Mouse (Mus musculus) limb, embryonic 12.5 days (tissue): ENCODE measurements around the gene Bace1. TPM values are rescaled to one million over a fixed set of nuclear protein-coding genes. Genes with fewer than 3 reads are reported as not detected.
"Not testable (repeated sequence)": the region's sequence is repeated elsewhere in the genome, so short reads cannot be mapped to it uniquely, and the experiment has no call there.

ENCODE experiments used
- ATAC-seq: fragments of 200-750 bp; cut with Nextera tagmentation; 2 replicates; pipeline ENCODE4 v1.8.0; 2017; ENCODE audit warnings: low read depth, moderate TSS enrichment; ENCODE audit not compliant: insufficient number of reproducible peaks, insufficient read depth, low FRiP score, low TSS enrichment
- H3K27ac ChIP-seq: fragments of 300-500 bp; sonication (generic); 2 replicates; pipeline ENCODE4 v1.5.1; 2016; ENCODE audit warnings: mild to moderate bottlenecking, moderate library complexity
- H3K27me3 ChIP-seq: fragments of 300-500 bp; sonication (generic); 2 replicates; pipeline ENCODE4 v1.6.1; 2016; ENCODE audit warnings: mild to moderate bottlenecking, moderate library complexity
- H3K36me3 ChIP-seq: fragments of 300-500 bp; sonication (generic); 2 replicates; pipeline ENCODE4 v1.6.1; 2016; ENCODE audit warnings: mild to moderate bottlenecking, moderate library complexity
- H3K4me1 ChIP-seq: fragments of 300-500 bp; sonication (generic); replicated peaks from 2 replicates; pipeline ENCODE4 v1.6.1; 2016
- H3K4me2 ChIP-seq: fragments of 300-500 bp; sonication (generic); 2 replicates; pipeline ENCODE4 v1.6.1; 2016; ENCODE audit warnings: mild to moderate bottlenecking, moderate library complexity
- H3K4me3 ChIP-seq: fragments of 300-500 bp; sonication (generic); replicated peaks from 2 replicates; pipeline ENCODE4 v1.5.1; 2016; ENCODE audit warnings: mild to moderate bottlenecking
- H3K9ac ChIP-seq: fragments of 300-500 bp; sonication (generic); replicated peaks from 2 replicates; pipeline ENCODE4 v1.6.1; 2016; ENCODE audit warnings: mild to moderate bottlenecking, moderate library complexity
- H3K9me3 ChIP-seq: fragments of 300-500 bp; sonication (generic); 2 replicates; pipeline ENCODE4 v1.6.1; 2016; ENCODE audit warnings: mild to moderate bottlenecking, moderate library complexity
- WGBS: fragments of 180-500 bp; shearing (Covaris S2); methylation state at CpG from one replicate; pipeline ENCODE4 v1.1.7; 2016; 5-methylcytosine and 5-hydroxymethylcytosine counted together
- polyA plus RNA-seq: library from polyadenylated mRNA; unstranded; fragments of >200 nt; fragmentation: Nextera tagmentation; extraction: Ambion mirVana; gene quantifications from 2 replicates; pipeline ENCODE4 v1.2.1, GENCODE M21; 2016

Gene Bace1
- polyA plus RNA-seq, 1 experiment from 2014 or later, result 27.3 TPM

DNA sequence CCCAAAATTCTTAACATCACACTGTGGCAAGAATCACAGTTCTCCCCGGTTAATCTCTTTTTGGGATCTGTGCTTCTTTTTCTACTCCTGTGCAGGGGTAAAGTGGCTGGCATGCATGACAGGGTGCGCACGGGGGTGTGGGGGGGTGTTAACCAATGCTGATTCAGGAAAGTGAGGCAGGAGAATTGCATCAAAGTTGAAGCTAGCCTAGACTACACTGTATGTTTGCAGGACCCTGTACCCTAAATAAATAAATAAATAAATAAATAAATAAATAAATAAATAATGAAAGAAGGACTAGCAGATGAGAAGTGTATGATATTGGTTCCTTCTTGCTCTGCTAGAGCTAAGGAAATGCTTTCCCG is 329 bp upstream of the Bace1 start:
- ATAC-seq, result peak; percentile 13; the same call in 1 of the 2 replicates
- H3K27ac ChIP-seq, result no peak overlapping the region

DNA sequence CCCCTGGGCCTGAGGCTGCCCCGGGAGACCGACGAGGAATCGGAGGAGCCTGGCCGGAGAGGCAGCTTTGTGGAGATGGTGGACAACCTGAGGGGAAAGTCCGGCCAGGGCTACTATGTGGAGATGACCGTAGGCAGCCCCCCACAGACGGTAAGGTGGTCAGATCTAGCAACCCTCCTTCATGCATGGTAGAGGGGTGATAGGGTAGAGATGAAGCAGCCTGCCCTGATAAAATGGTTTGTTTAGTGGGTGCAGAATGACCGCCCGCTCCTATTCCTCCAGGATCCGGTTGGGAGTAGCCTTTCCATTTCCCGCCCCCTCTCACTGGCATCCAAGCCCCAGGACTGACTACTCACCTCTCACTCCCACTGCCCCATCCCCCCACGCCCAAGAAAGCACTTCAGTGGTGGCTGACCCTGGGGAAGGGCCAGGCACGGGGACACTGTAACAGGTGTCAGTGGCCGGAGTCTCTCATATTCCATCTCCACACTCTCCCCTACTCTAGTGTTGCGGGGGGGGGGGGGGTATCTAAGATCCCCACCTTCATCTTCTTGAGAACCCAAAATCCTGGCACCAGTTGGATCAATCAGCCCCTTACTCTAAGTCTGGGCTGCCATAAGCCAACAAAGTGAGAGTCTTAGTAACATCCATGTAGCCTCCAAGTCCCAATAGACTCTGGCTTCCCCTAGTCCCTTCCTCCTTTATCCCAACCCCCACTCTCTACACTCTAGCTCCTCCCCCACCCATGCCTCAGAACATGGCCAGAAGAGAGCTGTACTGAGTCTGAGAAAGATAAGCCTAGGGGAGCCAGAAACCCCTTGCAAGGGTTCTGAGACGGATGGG is 980 bp downstream of the Bace1 start:
- no peaks in the 10 kb centered on the region for H3K9me3 ChIP-seq
- peak overlapping the region; percentile 99 for H3K4me2 ChIP-seq
- peaks cover 24% of the 10 kb centered on the region for H3K4me1 ChIP-seq
- H3K27me3 ChIP-seq, result no peaks in the 10 kb centered on the region
- peak overlapping the region; percentile 83 for H3K4me3 ChIP-seq
- 14% methylated on average over 17 of the region's 17 CpGs for WGBS
- peak overlapping the region; percentile 87 for H3K9ac ChIP-seq
- ATAC-seq, result no peak
- H3K27ac ChIP-seq, result no peak overlapping the region
- H3K36me3 ChIP-seq, result no peaks in the 10 kb centered on the region

More for the DNA sequence above, 329 bp upstream of the Bace1 start:
- no peaks in the 10 kb centered on the region for H3K9me3 ChIP-seq
- no peaks in the 10 kb centered on the region for H3K36me3 ChIP-seq
- no peak overlapping the region for H3K9ac ChIP-seq
- peak overlapping the region; percentile 83 for H3K4me3 ChIP-seq
- no peaks in the 10 kb centered on the region for H3K27me3 ChIP-seq
- H3K4me1 ChIP-seq, result peaks cover 24% of the 10 kb centered on the region
- H3K4me2 ChIP-seq, result peak overlapping the region; percentile 99
- WGBS, result 21% methylated on average over 4 of the region's 4 CpGs

DNA sequence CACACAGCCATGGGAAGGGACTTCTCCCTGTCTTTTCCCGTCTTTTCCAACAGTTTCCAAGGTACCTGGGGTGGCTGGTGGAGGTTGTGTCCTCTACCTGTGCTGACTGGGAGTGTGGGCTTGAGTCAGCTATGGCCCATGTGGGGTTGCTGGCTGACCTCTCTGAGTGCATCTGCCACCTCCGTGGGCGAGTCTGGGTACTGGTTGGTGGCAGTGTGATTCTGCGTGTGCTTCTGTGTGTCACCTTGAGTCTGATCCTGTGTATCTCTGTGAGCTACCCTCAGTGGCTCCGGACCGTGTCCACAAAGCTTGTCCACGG is 1.6 kb downstream of the Bace1 start:
- Histone ChIP-seq H3K4me2 (peak overlapping the region; percentile 99), H3K4me1 (peaks cover 24% of the 10 kb centered on the region), H3K27me3 (no peaks in the 10 kb centered on the region), H3K36me3 (no peaks in the 10 kb centered on the region), H3K4me3 (peak overlapping the region; percentile 83), H3K9ac (peak overlapping the region; percentile 44; the same call in 1 of the 2 replicates), H3K9me3 (no peaks in the 10 kb centered on the region), H3K27ac (no peak overlapping the region)
- WGBS, result 79% methylated on average over 7 of the region's 7 CpGs
- ATAC-seq, result no peak

DNA sequence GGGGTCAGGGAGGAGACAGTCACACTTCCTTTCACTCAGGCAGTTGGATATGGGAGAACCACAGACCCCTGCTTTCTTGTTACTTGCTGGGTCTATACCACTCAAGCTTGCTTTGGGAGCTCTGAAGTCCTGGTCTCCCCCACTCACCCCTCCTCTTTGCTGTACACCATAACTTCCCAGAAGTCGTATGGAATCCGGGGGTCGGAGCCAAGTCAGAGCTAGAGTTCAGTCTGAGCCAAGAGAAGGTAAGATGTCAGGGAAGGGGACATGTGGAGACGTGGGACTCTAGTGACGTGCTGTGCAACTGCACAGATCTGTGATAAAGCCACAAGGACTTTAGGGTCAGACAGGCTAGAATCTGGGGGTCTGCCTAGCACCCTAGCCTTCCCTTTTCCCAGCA is 2.0 kb downstream of the Bace1 start:
- ATAC-seq, result no peak
- no peaks in the 10 kb centered on the region for H3K9me3 ChIP-seq
- no peaks in the 10 kb centered on the region for H3K36me3 ChIP-seq
- 0 out of 2 replicates have a peak overlapping the region, but pooled peaks have one; percentile 44 for H3K9ac ChIP-seq
- WGBS, result 78% methylated on average over 5 of the region's 5 CpGs
- H3K27me3 ChIP-seq, result no peaks in the 10 kb centered on the region
- peaks cover 24% of the 10 kb centered on the region for H3K4me1 ChIP-seq
- no peak overlapping the region for H3K4me3 ChIP-seq
- peak overlapping the region; percentile 99 for H3K4me2 ChIP-seq
- H3K27ac ChIP-seq, result no peak overlapping the region

DNA sequence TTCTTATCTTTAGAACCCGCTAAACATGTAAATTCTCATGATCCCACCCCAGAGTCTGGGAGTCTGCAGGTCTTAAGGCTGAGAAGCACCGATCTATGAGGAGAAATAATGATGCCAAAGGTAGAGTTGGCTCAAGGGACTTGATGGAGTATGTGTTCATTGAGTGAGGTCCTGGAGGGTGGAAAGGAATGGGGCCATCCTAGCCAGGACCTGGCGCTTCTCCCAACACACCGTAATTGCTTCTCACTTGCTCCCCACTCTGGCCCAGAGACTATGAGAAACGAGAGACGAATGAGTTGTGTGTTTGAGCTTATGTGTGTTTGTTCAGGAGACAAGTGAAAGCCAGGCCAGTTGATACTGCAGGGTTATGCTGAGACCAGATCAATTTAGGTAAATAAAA is 3.1 kb downstream of the Bace1 start:
- H3K9me3 ChIP-seq, result no peaks in the 10 kb centered on the region
- 88% methylated on average over 6 of the region's 6 CpGs for WGBS
- no peak for ATAC-seq
- no peaks in the 10 kb centered on the region for H3K36me3 ChIP-seq
- H3K27ac ChIP-seq, result no peak overlapping the region
- no peak overlapping the region for H3K9ac ChIP-seq
- no peaks in the 10 kb centered on the region for H3K27me3 ChIP-seq
- H3K4me1 ChIP-seq, result peaks cover 24% of the 10 kb centered on the region
- H3K4me2 ChIP-seq, result no peak overlapping the region
- H3K4me3 ChIP-seq, result no peak overlapping the region

DNA sequence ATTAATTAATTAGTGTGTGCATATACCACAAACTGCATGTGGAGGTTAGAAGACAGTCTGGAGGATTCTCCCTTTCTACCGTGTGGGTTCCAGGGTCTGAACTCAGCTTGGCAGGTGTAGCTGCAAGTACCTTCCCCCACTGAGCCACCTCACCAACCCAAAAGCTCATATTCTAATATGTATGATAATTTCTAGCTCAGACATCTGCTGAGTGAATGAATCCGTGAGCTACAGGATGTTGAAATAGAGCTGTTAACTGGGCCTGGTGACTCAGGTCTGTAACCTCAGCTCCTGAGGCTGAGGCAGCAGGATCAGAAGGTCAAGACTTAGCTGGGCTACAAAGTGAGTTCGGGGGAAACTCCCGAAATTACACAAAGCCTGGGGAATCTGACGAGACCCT is 4.6 kb downstream of the Bace1 start:
- 79% methylated on average over 5 of the region's 5 CpGs for WGBS
- Histone ChIP-seq H3K4me2 (no peak overlapping the region), H3K9me3 (no peaks in the 10 kb centered on the region), H3K27ac (no peak overlapping the region), H3K4me3 (no peak overlapping the region), H3K36me3 (no peaks in the 10 kb centered on the region), H3K4me1 (peaks cover 24% of the 10 kb centered on the region), H3K27me3 (no peaks in the 10 kb centered on the region), H3K9ac (no peak overlapping the region)
- ATAC-seq, result no peak

DNA sequence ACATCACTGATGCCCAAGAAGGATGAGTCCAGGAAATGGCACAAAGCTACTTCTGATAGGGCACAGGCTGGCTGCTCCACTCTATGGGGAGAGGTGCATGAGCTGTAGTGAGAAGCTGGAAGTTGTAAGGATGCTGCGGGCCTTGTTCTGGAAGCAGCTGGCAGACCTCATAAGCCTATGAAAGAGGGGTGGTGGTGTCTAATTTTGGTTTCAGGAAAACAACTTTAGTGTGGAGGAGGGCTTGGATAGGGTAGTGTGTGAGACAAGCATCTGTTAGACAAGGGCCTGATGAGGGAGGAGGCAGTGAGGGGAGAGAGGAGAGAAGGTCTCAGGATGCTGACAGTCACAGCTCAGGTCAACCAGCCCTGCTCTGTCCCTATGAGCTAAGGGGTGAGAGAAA is 5.4 kb downstream of the Bace1 start:
- no peak overlapping the region for H3K9ac ChIP-seq
- no peaks in the 10 kb centered on the region for H3K36me3 ChIP-seq
- H3K4me1 ChIP-seq, result peaks cover 24% of the 10 kb centered on the region
- H3K4me3 ChIP-seq, result no peak overlapping the region
- WGBS, result 97% methylated on average over 1 of the region's 1 CpGs
- no peak overlapping the region for H3K4me2 ChIP-seq
- H3K27me3 ChIP-seq, result no peaks in the 10 kb centered on the region
- H3K9me3 ChIP-seq, result no peaks in the 10 kb centered on the region
- no peak overlapping the region for H3K27ac ChIP-seq
- no peak for ATAC-seq

DNA sequence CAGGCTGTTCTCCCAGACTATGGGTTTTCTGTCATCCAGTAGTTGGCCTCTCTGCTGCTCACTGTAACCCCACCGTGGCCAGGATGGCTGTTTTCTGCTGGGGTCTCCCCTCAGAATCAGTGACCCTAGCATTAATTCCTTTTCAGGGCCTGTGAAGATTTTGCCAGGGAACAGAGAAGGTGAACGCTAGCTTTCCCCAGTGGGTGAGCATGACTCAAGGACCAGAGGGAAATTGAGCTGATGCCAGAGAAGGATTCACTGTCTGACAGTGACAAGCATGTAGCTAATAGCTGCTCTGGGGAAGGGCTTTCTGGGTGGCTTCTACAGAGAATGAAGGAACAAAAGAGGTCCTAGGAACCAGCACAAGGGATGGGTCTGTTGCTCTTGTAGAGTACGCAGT is 7.2 kb downstream of the Bace1 start:
- H3K9me3 ChIP-seq, result no peaks in the 10 kb centered on the region
- no peaks in the 10 kb centered on the region for H3K27me3 ChIP-seq
- H3K27ac ChIP-seq, result no peak overlapping the region
- H3K9ac ChIP-seq, result no peak overlapping the region
- H3K36me3 ChIP-seq, result no peaks in the 10 kb centered on the region
- 88% methylated on average over 3 of the region's 3 CpGs for WGBS
- H3K4me3 ChIP-seq, result no peak overlapping the region
- ATAC-seq, result no peak
- no peak overlapping the region for H3K4me2 ChIP-seq
- H3K4me1 ChIP-seq, result peaks cover 7% of the 10 kb centered on the region

DNA sequence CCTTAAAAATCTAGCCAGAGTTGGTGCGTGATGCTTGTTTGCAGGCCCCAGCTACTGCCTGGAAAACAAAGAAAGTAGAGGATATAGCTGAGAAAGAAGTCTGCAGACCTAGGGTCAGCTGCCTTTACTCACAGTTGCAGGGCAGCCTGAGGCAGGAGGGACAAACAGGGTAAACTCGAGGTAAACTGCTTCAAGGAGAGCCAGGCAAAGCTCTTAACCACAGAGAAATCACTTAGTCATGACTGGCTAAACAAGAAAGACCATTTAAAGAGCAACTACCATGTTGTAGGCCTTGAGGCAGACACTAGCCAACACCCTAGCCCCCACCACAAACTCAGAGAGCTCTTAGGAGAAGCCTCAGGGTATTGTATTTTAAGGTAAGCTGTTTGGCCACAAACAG is 7.8 kb downstream of the Bace1 start:
- 81% methylated on average over 2 of the region's 2 CpGs for WGBS
- not testable (repeated sequence) for ATAC-seq, H3K4me1 ChIP-seq

DNA sequence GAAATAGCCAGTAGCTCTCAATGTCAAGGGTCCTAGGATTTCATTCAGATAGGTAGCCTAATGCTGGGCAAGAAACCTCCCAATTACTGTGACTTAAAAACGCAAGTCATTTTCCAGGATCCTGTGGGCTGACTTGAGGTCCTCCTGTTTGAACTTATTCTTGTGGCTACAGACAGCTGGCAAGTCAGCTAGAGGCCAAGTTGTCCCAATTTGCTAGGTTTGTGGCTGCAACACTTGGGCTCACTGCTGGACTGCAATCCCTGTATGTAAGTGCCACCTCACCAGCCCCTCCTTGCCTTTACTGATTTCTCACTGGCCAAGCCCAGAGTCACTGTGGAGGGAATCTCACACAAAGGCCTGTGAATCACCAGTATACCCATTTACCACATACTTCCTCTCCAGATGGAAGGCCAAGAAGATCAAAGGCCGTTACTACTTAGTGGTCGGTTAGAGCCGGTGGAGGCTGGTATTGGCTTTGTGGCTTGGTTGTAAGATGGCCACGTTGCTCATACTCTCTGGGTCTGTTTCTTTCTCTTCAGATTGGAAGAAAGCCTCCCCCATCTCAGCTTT is 8.6 kb downstream of the Bace1 start:
- no peaks in the 10 kb centered on the region for H3K9me3 ChIP-seq
- no peaks in the 10 kb centered on the region for H3K36me3 ChIP-seq
- H3K27ac ChIP-seq, result no peak overlapping the region
- no peaks in the 10 kb centered on the region for H3K4me1 ChIP-seq
- H3K4me3 ChIP-seq, result no peak overlapping the region
- WGBS, result 73% methylated on average over 5 of the region's 5 CpGs
- no peaks in the 10 kb centered on the region for H3K27me3 ChIP-seq
- no peak overlapping the region for H3K9ac ChIP-seq
- no peak overlapping the region for H3K4me2 ChIP-seq
- ATAC-seq, result no peak

More for the DNA sequence above, 7.8 kb downstream of the Bace1 start:
- H3K4me3 ChIP-seq, H3K36me3 ChIP-seq, H3K27me3 ChIP-seq, H3K27ac ChIP-seq, H3K4me2 ChIP-seq, H3K9me3 ChIP-seq, H3K9ac ChIP-seq: not testable (repeated sequence)

DNA sequence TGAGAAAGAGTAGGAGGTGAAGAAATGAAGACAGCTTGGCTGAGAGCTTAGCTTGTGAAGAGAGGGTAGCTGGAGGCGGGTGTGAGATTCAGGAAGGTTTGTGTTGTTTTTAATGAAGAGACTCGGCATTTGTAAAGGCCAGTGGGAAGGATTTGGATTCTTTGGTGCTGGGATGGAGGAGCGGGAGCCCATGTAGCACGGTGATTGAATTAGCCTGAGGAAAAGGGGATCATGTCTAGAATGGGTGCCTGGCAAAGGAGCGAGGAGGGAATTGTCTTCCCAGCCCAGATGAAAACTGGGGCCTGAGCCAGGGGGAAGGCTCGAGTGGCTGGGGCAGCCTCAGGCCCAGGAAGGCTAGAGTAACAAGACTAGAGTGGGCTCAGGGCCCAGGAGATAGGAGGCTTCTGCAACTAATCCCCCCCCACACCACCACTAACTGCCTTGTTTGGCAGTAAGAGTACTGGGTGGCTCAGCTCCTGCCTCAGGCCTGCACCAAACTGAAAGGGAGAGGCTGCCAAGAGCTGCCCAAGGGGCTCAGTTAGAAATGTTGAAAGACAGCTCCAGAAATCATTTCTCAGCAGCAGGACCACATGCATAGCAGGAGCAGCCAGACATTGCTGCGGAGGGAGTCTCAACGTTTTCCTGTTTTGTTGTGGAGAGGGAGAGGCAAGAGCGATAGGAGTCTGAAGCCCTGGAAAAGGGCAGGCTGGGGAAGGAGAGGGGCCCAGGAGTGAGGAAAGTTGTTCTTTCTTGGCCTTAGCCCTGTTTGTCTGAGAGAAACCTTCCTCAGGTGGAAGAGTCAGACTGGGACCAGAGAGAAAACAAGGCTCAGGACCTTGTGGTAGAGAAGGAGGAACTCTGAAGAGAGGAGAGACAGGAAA is 11.4 kb downstream of the Bace1 start:
- no peak overlapping the region for H3K4me2 ChIP-seq
- WGBS, result 73% methylated on average over 9 of the region's 9 CpGs
- H3K9me3 ChIP-seq, result no peaks in the 10 kb centered on the region
- no peaks in the 10 kb centered on the region for H3K4me1 ChIP-seq
- H3K27me3 ChIP-seq, result no peaks in the 10 kb centered on the region
- peaks cover 19% of the 10 kb centered on the region for H3K36me3 ChIP-seq
- no peak overlapping the region for H3K4me3 ChIP-seq
- H3K9ac ChIP-seq, result 0 out of 2 replicates have a peak overlapping the region, but pooled peaks have one; percentile 9
- H3K27ac ChIP-seq, result 0 out of 2 replicates have a peak overlapping the region, but pooled peaks have one; percentile 19
- no peak for ATAC-seq
